Mouse (Mus musculus) kidney, adult 2 months (tissue): ENCODE data around the gene Slc36a2. TPM values are rescaled to one million over a fixed set of nuclear protein-coding genes. Genes with fewer than 3 reads are reported as not detected.

Experiments used
- DNase-seq: peaks from one replicate; pipeline ENCODE4 v3.0.0; 2021
- H3K27ac ChIP-seq: fragments of 200-500 bp; 2 replicates; pipeline ENCODE4 v1.5.1; 2012; ENCODE audit warnings: low read depth, low read length, control low read depth, inconsistent platforms; ENCODE audit not compliant: insufficient read depth
- H3K27me3 ChIP-seq: fragments of 200-500 bp; replicated peaks from 2 replicates; pipeline ENCODE4 v1.6.1; 2012; ENCODE audit warnings: mild to moderate bottlenecking, moderate library complexity, low read length, inconsistent platforms; ENCODE audit not compliant: control insufficient read depth, insufficient read depth
- H3K36me3 ChIP-seq: fragments of 200-500 bp; 2 replicates; pipeline ENCODE4 v1.6.1; 2012; ENCODE audit warnings: mild to moderate bottlenecking, moderate library complexity, low read length, inconsistent platforms; ENCODE audit not compliant: control insufficient read depth, insufficient read depth
- H3K4me1 ChIP-seq: fragments of 200-500 bp; 2 replicates; pipeline ENCODE4 v1.6.1; 2011; ENCODE audit warnings: low read length; ENCODE audit not compliant: control insufficient read depth, insufficient read depth
- H3K4me3 ChIP-seq: fragments of 200-500 bp; 2 replicates; pipeline ENCODE4 v1.5.1; 2011; ENCODE audit warnings: mild to moderate bottlenecking, low read depth, low read length, control low read depth; ENCODE audit not compliant: insufficient read depth
- CTCF ChIP-seq: fragments of 200-500 bp; conservative IDR thresholded peaks from 2 replicates; pipeline ENCODE4 v1.5.1; 2011; ENCODE audit warnings: low read depth, mild to moderate bottlenecking, control low read depth, low read length, moderate library complexity, mixed read lengths; ENCODE audit not compliant: insufficient read depth, insufficient read length
- POLR2A ChIP-seq: fragments of 200-500 bp; IDR thresholded peaks from one replicate; pipeline ENCODE4 v1.6.1; 2011; ENCODE audit warnings: low read depth, low read length, control low read depth
- WGBS: fragments of 180-500 bp; shearing (Covaris S2); methylation state at CpG from one replicate; pipeline ENCODE4 v1.1.7; 2018; 5-methylcytosine and 5-hydroxymethylcytosine counted together
- polyA plus RNA-seq: library from polyadenylated mRNA; depleted of rRNA; stranded (reverse); fragments of >200 nt; gene quantifications from 2 replicates; pipeline ENCODE4 v1.2.3, GENCODE M21; 2012

Gene Slc36a2
- polyA plus RNA-seq, 1 experiment = 35.4 TPM

GRCm38 (mm10) chr11:55147423-55147822 lies 37.5 kb downstream of the Slc36a2 start:
- Histone ChIP-seq H3K4me3 (no peak overlapping the region), H3K27me3 (no peaks in the 10 kb centered on the region), H3K4me1 (no peaks in the 10 kb centered on the region), H3K27ac (no peak overlapping the region), H3K36me3 (no peaks in the 10 kb centered on the region)
- TF ChIP-seq CTCF (no peak), POLR2A (no peak)
- no peak for DNase-seq
- WGBS = 65% methylated on average over 6 of the region's 6 CpGs

GRCm38 (mm10) chr11:55146855-55147254 lies 38.0 kb downstream of the Slc36a2 start:
- H3K4me3 ChIP-seq = no peak overlapping the region
- no peak for TF ChIP-seq CTCF
- no peak for TF ChIP-seq POLR2A
- 95% methylated on average over 1 of the region's 1 CpGs for WGBS
- no peak for DNase-seq
- no peaks in the 10 kb centered on the region for H3K27me3 ChIP-seq
- H3K27ac ChIP-seq = no peak overlapping the region
- H3K4me1 ChIP-seq = no peaks in the 10 kb centered on the region
- H3K36me3 ChIP-seq = no peaks in the 10 kb centered on the region

GRCm38 (mm10) chr11:55144011-55144410 lies 40.9 kb downstream of the Slc36a2 start:
- Histone ChIP-seq H3K27ac (no peak overlapping the region), H3K27me3 (no peaks in the 10 kb centered on the region), H3K4me3 (no peak overlapping the region), H3K36me3 (no peaks in the 10 kb centered on the region), H3K4me1 (no peaks in the 10 kb centered on the region)
- 71% methylated on average over 5 of the region's 5 CpGs for WGBS
- TF ChIP-seq POLR2A (no peak), CTCF (no peak)
- no peak for DNase-seq

- H3K27me3 ChIP-seq = no peaks in the 10 kb centered on the region
- DNase-seq = no peak
- 80% methylated on average over 4 of the region's 4 CpGs for WGBS
- TF ChIP-seq POLR2A (no peak), CTCF (no peak)
- H3K4me1 ChIP-seq = no peaks in the 10 kb centered on the region
- no peak overlapping the region for H3K4me3 ChIP-seq
- H3K27ac ChIP-seq = no peak overlapping the region
- H3K36me3 ChIP-seq = no peaks in the 10 kb centered on the region
Measured at GRCm38 (mm10) chr11:55141502-55141901, 43.4 kb downstream of the Slc36a2 start.

DNA sequence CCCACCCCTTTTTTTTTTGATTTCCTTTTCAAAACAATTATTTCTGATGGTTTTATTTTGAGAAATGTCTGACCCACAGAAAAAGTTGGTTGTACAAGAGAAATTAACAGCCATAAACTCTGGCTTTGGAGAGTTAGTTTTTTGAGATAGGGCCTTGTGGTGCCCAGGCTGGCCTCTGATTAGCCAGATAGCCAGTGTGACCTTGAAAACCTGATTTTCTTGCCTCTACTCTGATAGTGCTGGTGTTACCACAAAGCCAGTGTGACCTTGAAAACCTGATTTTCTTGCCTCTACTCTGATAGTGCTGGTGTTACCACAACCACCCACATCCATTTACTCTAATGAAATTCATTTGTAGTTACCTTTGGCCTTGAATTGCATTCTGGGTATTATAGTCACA lies 47.2 kb downstream of the Slc36a2 start:
- Histone ChIP-seq H3K4me1 (no peaks in the 10 kb centered on the region), H3K36me3 (no peaks in the 10 kb centered on the region), H3K27ac (no peak overlapping the region), H3K4me3 (no peak overlapping the region), H3K27me3 (no peaks in the 10 kb centered on the region)
- TF ChIP-seq POLR2A (no peak), CTCF (no peak)
- DNase-seq = no peak

- H3K27ac ChIP-seq = no peak overlapping the region
- TF ChIP-seq CTCF = no peak
- no peak for TF ChIP-seq POLR2A
- no peaks in the 10 kb centered on the region for H3K4me1 ChIP-seq
- no peaks in the 10 kb centered on the region for H3K36me3 ChIP-seq
- H3K4me3 ChIP-seq = no peak overlapping the region
- no peak for DNase-seq
- H3K27me3 ChIP-seq = no peaks in the 10 kb centered on the region
- WGBS = 75% methylated on average over 15 of the region's 15 CpGs
Measured at GRCm38 (mm10) chr11:55136770-55137547, 47.9 kb downstream of the Slc36a2 start.

- no peak overlapping the region for H3K27ac ChIP-seq
- no peaks in the 10 kb centered on the region for H3K4me1 ChIP-seq
- H3K27me3 ChIP-seq = no peaks in the 10 kb centered on the region
- DNase-seq = no peak
- H3K36me3 ChIP-seq = no peaks in the 10 kb centered on the region
- 81% methylated on average over 5 of the region's 5 CpGs for WGBS
- H3K4me3 ChIP-seq = no peak overlapping the region
- TF ChIP-seq CTCF (no peak), POLR2A (no peak)
Measured at GRCm38 (mm10) chr11:55134871-55135270, 50.0 kb downstream of the Slc36a2 start.
